Mouse (Mus musculus) left cerebral cortex, adult 2 months (tissue): ENCODE data around the gene Scarb2. TPM values are rescaled to one million over a fixed set of nuclear protein-coding genes. Genes with fewer than 3 reads are reported as not detected.
"Not testable (repeated sequence)": the region's sequence is repeated elsewhere in the genome, so short reads cannot be mapped to it uniquely, and the experiment has no call there.

Source experiments
- DNase-seq, 2 experiments: peaks; one replicate each; pipeline ENCODE4 v3.0.0; 2021 to 2022; ENCODE audit warnings: low spot score in 2 of 2, mixed read lengths in 1 of 2; ENCODE audit errors: extremely low spot score in 1 of 2
- H3K27ac ChIP-seq: fragments of 200-600 bp; 2 replicates; pipeline ENCODE4 v1.8.1; 2022
- H3K4me3 ChIP-seq: fragments of 200-600 bp; 2 replicates; pipeline ENCODE4 v1.8.1; 2022
- CTCF ChIP-seq: fragments of 200-600 bp; IDR thresholded peaks from 2 replicates; pipeline ENCODE4 v1.8.1; 2022; ENCODE audit warnings: antibody characterized with exemption, mild to moderate bottlenecking, moderate library complexity
- intact Hi-C: fragments of 180-260 bp; cut with DNase I; formaldehyde crosslinking; loops from one replicate; pipeline ENCODE4 v1.15.1; 2025
- long read RNA-seq, 2 experiments: library from polyadenylated mRNA; stranded (forward); transcript quantifications; one replicate each; pipeline ENCODE4 v2.0.0; 2021; ENCODE audit warnings: borderline mapping rate in 2 of 2
- total RNA-seq, 2 experiments: library from RNA; stranded (reverse); gene quantifications; 2 replicates each; pipeline ENCODE4 v1.2.3; 2021

Scarb2 gene
- total RNA-seq: 10 to 100 TPM; 82.6 to 91.9 TPM
- long read RNA-seq, experiment 1, full-length matches to known transcripts: 14 of 18 reads
- long read RNA-seq, experiment 1, partial matches to known transcripts: 2 of 18 reads
- long read RNA-seq, experiment 1, other reads (novel, unspliced or antisense): 2 of 18 reads
- long read RNA-seq, experiment 2, full-length matches to known transcripts: 13 of 18 reads
- long read RNA-seq, experiment 2, partial matches to known transcripts: 0 of 18 reads
- long read RNA-seq, experiment 2, other reads (novel, unspliced or antisense): 5 of 18 reads

GRCm38 (mm10) chr5:92506733-92507132, at the start of gene Scarb2:
Gene Scarb2, minus strand, starts transcription at chr5:92506833.
- Histone ChIP-seq H3K4me3 (peak within 1 kb of the TSS; percentile 85), H3K27ac (peak within 1 kb of the TSS; percentile 99)
- intact Hi-C loops: loop anchor here (1.0 to 5.0 kb wide), 5 partner anchors 18 to 216 kb away; partner anchors contain the start of gene Stbd1
- no peak for DNase-seq
- no peak for TF ChIP-seq CTCF

- Histone ChIP-seq H3K4me3 (no peak overlapping the region), H3K27ac (no peak overlapping the region)
- intact Hi-C loops: no loop called here
- no peak for TF ChIP-seq CTCF
- no peak for DNase-seq
Observed at GRCm38 (mm10) chr5:92555905-92556304, 49.3 kb upstream of the Scarb2 start.

GRCm38 (mm10) chr5:92554891-92555511, 48.4 kb upstream of the Scarb2 start, which contains the start of gene Fam47e:
Gene Fam47e, plus strand, starts transcription at chr5:92555069.
- no peak for TF ChIP-seq CTCF
- intact Hi-C loops: no loop called here

GRCm38 (mm10) chr5:92554443-92554842, 47.8 kb upstream of the Scarb2 start:
- TF ChIP-seq CTCF: no peak
- Histone ChIP-seq H3K4me3 (no peak overlapping the region), H3K27ac (no peak overlapping the region)
- intact Hi-C loops: no loop called here
- no peak for DNase-seq

More at GRCm38 (mm10) chr5:92554891-92555511, 48.4 kb upstream of the Scarb2 start, which contains the start of gene Fam47e:
- peak; percentile 34 to 50 for DNase-seq
- no peak within 1 kb of the TSS for H3K27ac ChIP-seq
- no peak within 1 kb of the TSS for H3K4me3 ChIP-seq

GRCm38 (mm10) chr5:92553939-92554338, 47.3 kb upstream of the Scarb2 start:
- DNase-seq: no peak
- intact Hi-C loops: no loop called here
- Histone ChIP-seq H3K4me3 (no peak overlapping the region), H3K27ac (no peak overlapping the region)
- TF ChIP-seq CTCF: peak; percentile 39

- Histone ChIP-seq H3K4me3 (no peak overlapping the region), H3K27ac (no peak overlapping the region)
- intact Hi-C loops: loop anchor here (1.0 kb wide), 1 partner anchor 12 kb away; no protein-coding TSS in a partner anchor
- DNase-seq: no peak
- no peak for TF ChIP-seq CTCF
Observed at GRCm38 (mm10) chr5:92552611-92553010, 46.0 kb upstream of the Scarb2 start.

GRCm38 (mm10) chr5:92539698-92540097, 33.1 kb upstream of the Scarb2 start:
- intact Hi-C loops: loop anchor here (1.0 kb wide), 1 partner anchor 13 kb away; no protein-coding TSS in a partner anchor
- Histone ChIP-seq H3K27ac (no peak overlapping the region), H3K4me3 (no peak overlapping the region)
- DNase-seq: no peak
- no peak for TF ChIP-seq CTCF

- no peak overlapping the region for H3K27ac ChIP-seq
- intact Hi-C loops: loop anchor here (2.0 kb wide), 1 partner anchor 18 kb away; the partner anchor contains the start of gene Scarb2
- no peak overlapping the region for H3K4me3 ChIP-seq
- no peak for TF ChIP-seq CTCF
- peak in 1 of 2 experiments; percentile 12 for DNase-seq
Observed at GRCm38 (mm10) chr5:92524821-92525258, 18.2 kb upstream of the Scarb2 start.

- H3K27ac ChIP-seq, intact Hi-C loops, H3K4me3 ChIP-seq, DNase-seq: not testable (repeated sequence)
Observed at GRCm38 (mm10) chr5:92521131-92521530, 14.5 kb upstream of the Scarb2 start.

- DNase-seq: no peak
- Histone ChIP-seq H3K4me3 (no peak overlapping the region), H3K27ac (no peak overlapping the region)
- no peak for TF ChIP-seq CTCF
- intact Hi-C loops: no loop called here
Observed at GRCm38 (mm10) chr5:92512066-92512465, 5.4 kb upstream of the Scarb2 start.

GRCm38 (mm10) chr5:92511256-92511655, 4.6 kb upstream of the Scarb2 start:
- intact Hi-C loops: no loop called here
- no peak for TF ChIP-seq CTCF
- no peak overlapping the region for H3K27ac ChIP-seq
- H3K4me3 ChIP-seq: no peak overlapping the region
- no peak for DNase-seq

GRCm38 (mm10) chr5:92508853-92509252, 2.2 kb upstream of the Scarb2 start:
- no peak overlapping the region for H3K27ac ChIP-seq
- DNase-seq: no peak
- no peak overlapping the region for H3K4me3 ChIP-seq
- no peak for TF ChIP-seq CTCF
- intact Hi-C loops: loop anchor here (5.0 kb wide), 3 partner anchors 93 to 213 kb away; partner anchors contain the start of gene Stbd1
